In the genomic region with DNA sequence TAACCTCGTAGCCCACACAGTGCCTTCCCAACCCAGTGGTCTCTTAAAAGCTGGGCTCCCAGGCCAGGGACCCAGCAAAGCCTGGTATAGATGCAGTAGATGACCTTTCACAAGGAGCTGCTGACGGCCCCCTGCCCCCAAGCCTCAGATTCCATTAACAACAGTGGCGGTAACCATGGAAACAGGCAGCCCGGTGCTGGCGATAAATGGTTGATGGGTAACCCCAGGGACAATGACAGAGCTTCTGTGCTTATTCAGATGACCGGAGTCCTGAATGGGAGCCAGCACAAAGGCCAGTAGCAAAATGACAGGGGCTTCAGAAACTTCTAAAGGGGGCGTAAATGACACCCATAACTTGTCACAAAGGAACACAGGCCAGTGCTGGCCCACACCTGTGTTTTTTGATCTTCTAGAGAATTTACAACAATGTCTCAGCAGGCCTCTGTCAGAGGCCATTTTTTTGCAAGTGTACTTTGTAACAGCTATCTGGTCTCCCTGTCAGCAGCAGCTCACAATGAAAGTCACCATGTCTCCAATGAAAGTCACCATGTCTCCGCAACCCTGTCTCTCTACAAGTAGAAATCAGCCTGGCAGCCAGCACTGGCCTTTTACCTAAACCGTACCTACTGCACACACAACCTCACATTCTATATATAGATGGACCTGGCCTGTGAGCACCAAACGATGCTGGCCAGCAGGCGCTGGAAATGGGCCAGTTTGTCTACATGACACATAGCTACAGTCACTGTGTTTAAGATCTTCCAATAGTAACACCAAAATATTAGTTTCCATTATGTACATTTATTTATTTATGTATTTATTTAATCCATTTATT, we compare ENCODE assay signal across 9 mouse cellular contexts. TPM values are rescaled to one million over a fixed set of nuclear protein-coding genes. Genes with fewer than 3 reads are reported as not detected.
DNase-seq lines count a peak whose midpoint lies in the region; ATAC-seq and TF ChIP-seq lines count a peak whose summit lies in the region.
"Had no signal": no experiment of that assay in that cellular context is flagged by ENCODE, and none has a peak within 500 bp of the region (broad histone marks: within the 10 kb centered on the region; RNA-seq: fewer than 3 reads in every experiment).

No protein-coding gene starts in this region.

- no peak for TF ChIP-seq POLR2A in brain, embryonic 14.5 days (IDR thresholded peaks at IDR 0.05; ENCODE audit: borderline replicate concordance, extremely low read depth, insufficient read depth, insufficient read length, poor library complexity, severe bottlenecking)

- H3K27ac ChIP-seq in heart, embryonic 13.5 days (replicated peaks): peak overlapping the region; percentile 80
- peak overlapping the region; percentile 62 for H3K27ac ChIP-seq in midbrain, embryonic 15.5 days
- H3K27ac ChIP-seq: macrophage had no signal

- H3K4me2 ChIP-seq in heart, embryonic 13.5 days: peak overlapping the region; percentile 29; the same call in 1 of the 2 replicates
- H3K4me2 ChIP-seq in midbrain, embryonic 15.5 days: no peak overlapping the region

- no peak overlapping the region for H3K4me3 ChIP-seq in heart, embryonic 13.5 days
- H3K4me3 ChIP-seq in midbrain, embryonic 15.5 days: no peak overlapping the region

- peaks cover 51% of the 10 kb centered on the region for H3K4me1 ChIP-seq in heart, embryonic 13.5 days
- H3K4me1 ChIP-seq in midbrain, embryonic 15.5 days: peaks cover 24% of the 10 kb centered on the region

- peak overlapping the region; percentile 16; the same call in 1 of the 2 replicates for H3K9ac ChIP-seq in heart, embryonic 13.5 days
- no peak overlapping the region for H3K9ac ChIP-seq in midbrain, embryonic 15.5 days

- peak; percentile 91 for DNase-seq in brain, embryonic 14.5 days (ENCODE audit: low read depth)
- peak; percentile 95 for DNase-seq in embryo, embryonic 10.5 days (ENCODE audit: low spot score)
- no peak for DNase-seq in adrenal gland, postnatal 25 days
- no peak for DNase-seq in thymus, postnatal 10 days (ENCODE audit: low spot score in 2 of 2)
- DNase-seq in lung, adult 18-20 months: no peak
- no peak for DNase-seq in layer of hippocampus, adult 9-10 months (ENCODE audit: low spot score)

- H3K36me3 ChIP-seq in heart, embryonic 13.5 days: no peaks in the 10 kb centered on the region
- H3K36me3 ChIP-seq in midbrain, embryonic 15.5 days (replicated peaks): no peaks in the 10 kb centered on the region

- 14% methylated on average over 11 of the region's 11 CpGs for WGBS in heart, embryonic 13.5 days
- 9% methylated on average over 11 of the region's 11 CpGs for WGBS in midbrain, embryonic 15.5 days

- no peaks in the 10 kb centered on the region for H3K9me3 ChIP-seq in heart, embryonic 13.5 days
- no peaks in the 10 kb centered on the region for H3K9me3 ChIP-seq in midbrain, embryonic 15.5 days

- no peaks in the 10 kb centered on the region for H3K27me3 ChIP-seq in heart, embryonic 13.5 days (replicated peaks)
- H3K27me3 ChIP-seq in midbrain, embryonic 15.5 days (replicated peaks): no peaks in the 10 kb centered on the region

- no peak for TF ChIP-seq CTCF in brain, embryonic 14.5 days (IDR thresholded peaks at IDR 0.05; ENCODE audit: borderline replicate concordance, extremely low read depth, insufficient read depth, insufficient read length)

- peak; percentile 41; the same call in 1 of the 2 replicates for ATAC-seq in heart, embryonic 13.5 days (ENCODE audit: extremely low read depth, insufficient number of reproducible peaks, low FRiP score, low TSS enrichment)
- ATAC-seq in midbrain, embryonic 15.5 days (replicated peaks): peak; percentile 76

RNA-seq across cellular contexts. Expression of gene Celsr1, which starts 27.7 kb away (rescaled TPM):
- polyA plus RNA-seq in brain, embryonic 14.5 days (2012; rRNA removed): 17.6 and 21.3 TPM in 2 replicates
- 1.3 and 1.4 TPM in 2 replicates for polyA plus RNA-seq in heart, embryonic 13.5 days (2015; fragmentation: Nextera tagmentation; extraction: Ambion mirVana)
- 1.6 and 2.2 TPM in 2 replicates for polyA plus RNA-seq in midbrain, embryonic 15.5 days (2015; fragmentation: Nextera tagmentation; extraction: Ambion mirVana)
- total RNA-seq in adrenal gland, postnatal 25 days (2021): 6.9 and 8.7 TPM in 2 replicates
- polyA plus RNA-seq: macrophage had no signal

RNA-seq across cellular contexts. Expression of gene Gramd4, which starts 51.6 kb away (rescaled TPM):
- 64.7 and 74.6 TPM in 2 replicates for polyA plus RNA-seq in brain, embryonic 14.5 days (2012; rRNA removed)
- 11.9 and 12.2 TPM in 2 replicates for polyA plus RNA-seq in heart, embryonic 13.5 days (2015; fragmentation: Nextera tagmentation; extraction: Ambion mirVana)
- polyA plus RNA-seq in midbrain, embryonic 15.5 days (2015; fragmentation: Nextera tagmentation; extraction: Ambion mirVana): 41.0 and 41.7 TPM in 2 replicates
- 10.1 and 17.4 TPM in 2 replicates for total RNA-seq in adrenal gland, postnatal 25 days (2021)

Comparison
In these comparisons a context has a peak if more than half of its experiments do, and no peak if none do; other contexts are left out.
1. DNase-seq: peak in brain, embryonic 14.5 days (single experiment) and embryo, embryonic 10.5 days (single experiment); none in adrenal gland, postnatal 25 days (single experiment), thymus, postnatal 10 days (0 of 2), lung, adult 18-20 months (0 of 2) and layer of hippocampus, adult 9-10 months (single experiment).